Mouse (Mus musculus) embryonic fibroblast, embryonic 13.5 days (primary cell): Measurements from ENCODE around the gene Ubxn4.

Experiments
- CTCF ChIP-seq: IDR thresholded peaks from 2 replicates; pipeline ENCODE4 v1.5.1; 2011; ENCODE audit warnings: mild to moderate bottlenecking, control low read depth, low read length, moderate library complexity, borderline replicate concordance; ENCODE audit not compliant: insufficient read depth
- POLR2A ChIP-seq: IDR thresholded peaks from 2 replicates; pipeline ENCODE4 v1.6.1; 2011; ENCODE audit warnings: low read depth, mild to moderate bottlenecking, control low read depth, low read length, moderate library complexity

GRCm38 (mm10) chr1:128327165-128327564 lies 83.4 kb downstream of the Ubxn4 start:
- TF ChIP-seq CTCF (no peak), POLR2A (no peak)
